Comparison of ENCODE assay signal across 26 mouse cellular contexts in genomic region chr3:134763264-134763936, GRCm38 (mm10).
DNase-seq lines count a peak whose midpoint lies in the region; ATAC-seq and TF ChIP-seq lines count a peak whose summit lies in the region.
"Had no signal": no experiment of that assay in that cellular context is flagged by ENCODE, and none has a peak within 500 bp of the region (broad histone marks: within the 10 kb centered on the region; RNA-seq: fewer than 3 reads in every experiment).

No protein-coding gene starts in this region.

- H3K9me3 ChIP-seq in heart, embryonic 11.5 days (replicated peaks; ENCODE audit: control insufficient read depth, low read length), result no peaks in the 10 kb centered on the region
- H3K9me3 ChIP-seq in heart, embryonic 12.5 days (replicated peaks), result peaks cover 5% of the 10 kb centered on the region; the same call in 1 of the 2 replicates
- no peaks in the 10 kb centered on the region for H3K9me3 ChIP-seq in kidney, embryonic 14.5 days (ENCODE audit: control insufficient read depth, low read length)
- H3K9me3 ChIP-seq in liver, postnatal 0 days (ENCODE audit: low read length), result no peaks in the 10 kb centered on the region
- H3K9me3 ChIP-seq in limb, embryonic 10.5 days (replicated peaks), result no peaks in the 10 kb centered on the region
- H3K9me3 ChIP-seq: embryonic facial prominence, embryonic 10.5 days; embryonic facial prominence, embryonic 13.5 days; forebrain, embryonic 12.5 days; forebrain, embryonic 15.5 days had no signal

- TF ChIP-seq EP300 in liver, postnatal 0 days (IDR thresholded peaks at IDR 0.05; ENCODE audit: low read depth), result no peak

- TF ChIP-seq POLR2A in kidney, adult 2 months (IDR thresholded peaks at IDR 0.05; ENCODE audit: low read depth, low read length), result no peak
- no peak for TF ChIP-seq POLR2A in liver, adult 2 months (IDR thresholded peaks at IDR 0.05; ENCODE audit: extremely low read depth, insufficient read depth, low read length)

- no peak overlapping the region for H3K4me2 ChIP-seq in heart, embryonic 11.5 days
- no peak overlapping the region for H3K4me2 ChIP-seq in heart, embryonic 12.5 days
- H3K4me2 ChIP-seq in kidney, embryonic 14.5 days (replicated peaks; ENCODE audit: low read depth, low read length), result no peak overlapping the region
- H3K4me2 ChIP-seq in liver, postnatal 0 days (ENCODE audit: low read depth, low read length), result no peak overlapping the region
- H3K4me2 ChIP-seq: embryonic facial prominence, embryonic 13.5 days; forebrain, embryonic 12.5 days; forebrain, embryonic 15.5 days; hindbrain, embryonic 14.5 days had no signal

- no peak for TF ChIP-seq CTCF in kidney, adult 2 months (conservative IDR thresholded peaks at IDR 0.05; ENCODE audit: insufficient read depth, insufficient read length, low read depth, low read length)
- TF ChIP-seq CTCF in liver, adult 2 months (IDR thresholded peaks at IDR 0.05; ENCODE audit: low read depth, low read length), result no peak
- no peak for TF ChIP-seq CTCF in liver, postnatal 0 days (IDR thresholded peaks at IDR 0.05; ENCODE audit: low read depth)

- 63% methylated on average over 4 of the region's 4 CpGs for WGBS in heart, embryonic 11.5 days (ENCODE audit: insufficient replicate concordance)
- 64% methylated on average over 4 of the region's 4 CpGs for WGBS in heart, embryonic 12.5 days
- 50% methylated on average over 4 of the region's 4 CpGs for WGBS in kidney, adult 2 months
- WGBS in kidney, embryonic 14.5 days, result 63% methylated on average over 4 of the region's 4 CpGs
- WGBS in liver, adult 2 months, result 51% methylated on average over 4 of the region's 4 CpGs
- 60% methylated on average over 4 of the region's 4 CpGs for WGBS in liver, postnatal 0 days (ENCODE audit: insufficient replicate concordance)
- WGBS in limb, embryonic 10.5 days, result 84% methylated on average over 4 of the region's 4 CpGs

- no peaks in the 10 kb centered on the region for H3K36me3 ChIP-seq in heart, embryonic 11.5 days (ENCODE audit: control insufficient read depth, insufficient read depth, low read length)
- H3K36me3 ChIP-seq in heart, embryonic 12.5 days, result no peaks in the 10 kb centered on the region
- H3K36me3 ChIP-seq in kidney, adult 2 months (ENCODE audit: control insufficient read depth, insufficient read depth, low read length), result no peaks in the 10 kb centered on the region
- H3K36me3 ChIP-seq in kidney, embryonic 14.5 days (ENCODE audit: control insufficient read depth, insufficient read depth, low read length), result no peaks in the 10 kb centered on the region
- H3K36me3 ChIP-seq in liver, adult 2 months (ENCODE audit: control insufficient read depth, insufficient read depth, low read length), result no peaks in the 10 kb centered on the region
- no peaks in the 10 kb centered on the region for H3K36me3 ChIP-seq in liver, postnatal 0 days (replicated peaks; ENCODE audit: insufficient read depth, low read length)
- H3K36me3 ChIP-seq in limb, embryonic 10.5 days, result no peaks in the 10 kb centered on the region
- H3K36me3 ChIP-seq: embryonic facial prominence, embryonic 10.5 days; embryonic facial prominence, embryonic 13.5 days; forebrain, embryonic 12.5 days; forebrain, embryonic 15.5 days had no signal

- no peak overlapping the region for H3K27ac ChIP-seq in heart, embryonic 11.5 days (ENCODE audit: low read depth, low read length)
- no peak overlapping the region for H3K27ac ChIP-seq in heart, embryonic 12.5 days (ENCODE audit: poor library complexity, severe bottlenecking)
- no peak overlapping the region for H3K27ac ChIP-seq in kidney, adult 2 months (ENCODE audit: insufficient read depth, low read depth, low read length)
- no peak overlapping the region for H3K27ac ChIP-seq in kidney, embryonic 14.5 days (ENCODE audit: low read depth, low read length)
- H3K27ac ChIP-seq in liver, adult 2 months (replicated peaks; ENCODE audit: insufficient read depth, low read depth, low read length), result no peak overlapping the region
- H3K27ac ChIP-seq in liver, postnatal 0 days (ENCODE audit: low read depth), result no peak overlapping the region
- no peak overlapping the region for H3K27ac ChIP-seq in limb, embryonic 10.5 days
- H3K27ac ChIP-seq: embryonic facial prominence, embryonic 10.5 days; embryonic facial prominence, embryonic 13.5 days; forebrain, embryonic 12.5 days; forebrain, embryonic 15.5 days; hindbrain, embryonic 14.5 days; hindbrain, postnatal 0 days had no signal

- H3K9ac ChIP-seq in heart, embryonic 11.5 days (ENCODE audit: low read depth, low read length), result no peak overlapping the region
- no peak overlapping the region for H3K9ac ChIP-seq in heart, embryonic 12.5 days
- H3K9ac ChIP-seq in kidney, embryonic 14.5 days (ENCODE audit: low read depth, low read length), result no peak overlapping the region
- no peak overlapping the region for H3K9ac ChIP-seq in liver, adult 2 months (ENCODE audit: low read depth, low read length)
- no peak overlapping the region for H3K9ac ChIP-seq in liver, postnatal 0 days (replicated peaks)
- H3K9ac ChIP-seq: embryonic facial prominence, embryonic 13.5 days; forebrain, embryonic 12.5 days; forebrain, embryonic 15.5 days; hindbrain, embryonic 14.5 days had no signal

- no peak overlapping the region for H3K4me3 ChIP-seq in heart, embryonic 11.5 days (ENCODE audit: low read depth, low read length)
- H3K4me3 ChIP-seq in heart, embryonic 12.5 days, result no peak overlapping the region
- no peak overlapping the region for H3K4me3 ChIP-seq in kidney, adult 2 months (ENCODE audit: insufficient read depth, low read depth, low read length)
- no peak overlapping the region for H3K4me3 ChIP-seq in kidney, embryonic 14.5 days (ENCODE audit: low read length)
- no peak overlapping the region for H3K4me3 ChIP-seq in liver, adult 2 months (ENCODE audit: insufficient read depth, low read depth, low read length)
- no peak overlapping the region for H3K4me3 ChIP-seq in liver, postnatal 0 days (ENCODE audit: low read depth, low read length)
- H3K4me3 ChIP-seq in limb, embryonic 10.5 days, result no peak overlapping the region
- H3K4me3 ChIP-seq: embryonic facial prominence, embryonic 10.5 days; embryonic facial prominence, embryonic 13.5 days; erythroblast, embryonic 14.5 days; forebrain, embryonic 12.5 days; forebrain, embryonic 15.5 days had no signal

- H3K79me2 ChIP-seq in liver, adult 2 months (ENCODE audit: control insufficient read depth, insufficient read depth, low read length), result no peaks in the 10 kb centered on the region

- 0 out of 2 replicates have a peak, but pooled peaks have one; percentile 22 for ATAC-seq in heart, embryonic 11.5 days (replicated peaks; ENCODE audit: insufficient number of reproducible peaks, low FRiP score, low TSS enrichment)
- ATAC-seq in heart, embryonic 12.5 days (ENCODE audit: insufficient number of reproducible peaks, low FRiP score), result no peak
- no peak for ATAC-seq in kidney, embryonic 14.5 days (ENCODE audit: low FRiP score, low TSS enrichment)
- no peak for ATAC-seq in liver, postnatal 0 days
- ATAC-seq: activated CD4-positive, CD25-positive, alpha-beta regulatory T cell, adult 4 months; forebrain, embryonic 15.5 days; hindbrain, postnatal 0 days had no signal

- no peaks in the 10 kb centered on the region for H3K4me1 ChIP-seq in heart, embryonic 11.5 days (ENCODE audit: control insufficient read depth, insufficient read depth, low read length)
- no peaks in the 10 kb centered on the region for H3K4me1 ChIP-seq in heart, embryonic 12.5 days (replicated peaks)
- no peaks in the 10 kb centered on the region for H3K4me1 ChIP-seq in kidney, adult 2 months (ENCODE audit: control insufficient read depth, insufficient read depth, low read length)
- H3K4me1 ChIP-seq in kidney, embryonic 14.5 days (ENCODE audit: control insufficient read depth, insufficient read depth, low read length), result no peaks in the 10 kb centered on the region
- no peaks in the 10 kb centered on the region for H3K4me1 ChIP-seq in liver, adult 2 months (ENCODE audit: control insufficient read depth, insufficient read depth, low read length)
- no peaks in the 10 kb centered on the region for H3K4me1 ChIP-seq in liver, postnatal 0 days (ENCODE audit: insufficient read depth)
- no peaks in the 10 kb centered on the region for H3K4me1 ChIP-seq in limb, embryonic 10.5 days
- H3K4me1 ChIP-seq: embryonic facial prominence, embryonic 10.5 days; embryonic facial prominence, embryonic 13.5 days; forebrain, embryonic 12.5 days; forebrain, embryonic 15.5 days had no signal

- H3K27me3 ChIP-seq in heart, embryonic 11.5 days (ENCODE audit: control insufficient read depth, insufficient read depth, low read length), result no peaks in the 10 kb centered on the region
- H3K27me3 ChIP-seq in heart, embryonic 12.5 days (replicated peaks), result no peaks in the 10 kb centered on the region
- H3K27me3 ChIP-seq in kidney, adult 2 months (replicated peaks; ENCODE audit: control insufficient read depth, insufficient read depth, low read length), result no peaks in the 10 kb centered on the region
- H3K27me3 ChIP-seq in kidney, embryonic 14.5 days (ENCODE audit: control insufficient read depth, insufficient read depth, low read length), result no peaks in the 10 kb centered on the region
- no peaks in the 10 kb centered on the region for H3K27me3 ChIP-seq in liver, adult 2 months (ENCODE audit: control insufficient read depth, insufficient read depth, low read length)
- H3K27me3 ChIP-seq in liver, postnatal 0 days (ENCODE audit: insufficient read depth, low read length), result no peaks in the 10 kb centered on the region
- H3K27me3 ChIP-seq in limb, embryonic 10.5 days (ENCODE audit: low read depth, poor library complexity, severe bottlenecking), result no peaks in the 10 kb centered on the region
- H3K27me3 ChIP-seq: embryonic facial prominence, embryonic 13.5 days; forebrain, embryonic 12.5 days; forebrain, embryonic 15.5 days had no signal

- DNase-seq in kidney, adult 2 months, result peak; percentile 32
- peak; percentile 64 for DNase-seq in liver, adult 2 months (ENCODE audit: extremely low read depth, low read depth, low spot score)
- no peak for DNase-seq in liver, postnatal 0 days
- no peak for DNase-seq in lung, postnatal 14 days
- DNase-seq in limb, embryonic 10.5 days (ENCODE audit: low spot score), result no peak
- DNase-seq: adrenal gland, adult 8-10 months; adrenal gland, postnatal 25 days; B cell, adult 2 months; cerebellum, adult 11-12 months; cerebellum, adult 8-10 months; cerebellum, postnatal 10 days; cerebellum, postnatal 36 days; embryo, embryonic 11 days; gastrocnemius, postnatal 25 days; heart, adult 18-20 months had no signal

Comparison
In these comparisons a context has a peak if more than half of its experiments do, and no peak if none do; other contexts are left out.
1. DNase-seq: peak in kidney, adult 2 months (single experiment) and liver, adult 2 months (single experiment); none in liver, postnatal 0 days (single experiment), lung, postnatal 14 days (single experiment) and limb, embryonic 10.5 days (single experiment).